ENCODE assay signal across 1 mouse cellular context in genomic region chr17:42876001-42876903, GRCm38 (mm10).
TF ChIP-seq lines count a peak whose summit lies in the region.

TSS of gene Cd2ap (minus strand) at chr17:42876665.

TF ChIP-seq in CH12.LX, 34 proteins besides CTCF, POLR2A, EP300 and RAD21 (continued from another document):
- TF ChIP-seq IRF4 (IDR thresholded peaks at IDR 0.05; ENCODE audit: low read depth, low read length) = 0 out of 2 replicates have a peak, but pooled peaks have one; percentile 7
- TF ChIP-seq MEF2A (IDR thresholded peaks at IDR 0.05; ENCODE audit: borderline replicate concordance, low read depth, low read length) = peak; percentile 35; the same call in 1 of the 2 replicates
- peak; percentile 99 for TF ChIP-seq CHD2 (IDR thresholded peaks at IDR 0.05; ENCODE audit: low read length)
- TF ChIP-seq TBP (conservative IDR thresholded peaks at IDR 0.05; ENCODE audit: low read depth, low read length) = peak; percentile 59; the same call in 1 of the 2 replicates
